In genomic region chr10:67051466-67051865, GRCm38 (mm10) we compare ENCODE assay signal across 13 mouse cellular contexts. TPM values are rescaled to one million over a fixed set of nuclear protein-coding genes. Genes with fewer than 3 reads are reported as not detected.
A peak's percentile ranks its signal among the peaks of the same experiment; 100 is the strongest.
DNase-seq lines count a peak whose midpoint lies in the region; ATAC-seq and TF ChIP-seq lines count a peak whose summit lies in the region.
"Had no signal": no experiment of that assay in that cellular context is flagged by ENCODE, and none has a peak within 500 bp of the region (broad histone marks: within the 10 kb centered on the region; RNA-seq: fewer than 3 reads in every experiment).

No protein-coding gene starts in this region.

- H3K9me3 ChIP-seq in heart, postnatal 0 days (replicated peaks; ENCODE audit: control insufficient read depth, low read length), result no peaks in the 10 kb centered on the region
- no peaks in the 10 kb centered on the region for H3K9me3 ChIP-seq in liver, postnatal 0 days (ENCODE audit: low read length)
- H3K9me3 ChIP-seq in embryonic facial prominence, embryonic 11.5 days (replicated peaks; ENCODE audit: control insufficient read depth, low read length), result no peaks in the 10 kb centered on the region
- H3K9me3 ChIP-seq: liver, embryonic 13.5 days had no signal

- no peak overlapping the region for H3K4me2 ChIP-seq in heart, postnatal 0 days (ENCODE audit: low read depth, low read length)
- no peak overlapping the region for H3K4me2 ChIP-seq in liver, postnatal 0 days (ENCODE audit: low read depth, low read length)
- H3K4me2 ChIP-seq in embryonic facial prominence, embryonic 11.5 days (ENCODE audit: low read depth, low read length), result no peak overlapping the region
- H3K4me2 ChIP-seq: liver, embryonic 13.5 days had no signal

- no peaks in the 10 kb centered on the region for H3K27me3 ChIP-seq in heart, postnatal 0 days (ENCODE audit: control insufficient read depth, insufficient read depth, low read length)
- H3K27me3 ChIP-seq in liver, adult 2 months (ENCODE audit: control insufficient read depth, insufficient read depth, low read length), result no peaks in the 10 kb centered on the region
- no peaks in the 10 kb centered on the region for H3K27me3 ChIP-seq in liver, postnatal 0 days (ENCODE audit: insufficient read depth, low read length)
- no peaks in the 10 kb centered on the region for H3K27me3 ChIP-seq in embryonic facial prominence, embryonic 11.5 days (ENCODE audit: control insufficient read depth, insufficient read depth, low read length)
- H3K27me3 ChIP-seq: liver, embryonic 13.5 days had no signal

- H3K9ac ChIP-seq in heart, postnatal 0 days (replicated peaks; ENCODE audit: low read depth, low read length), result no peak overlapping the region
- no peak overlapping the region for H3K9ac ChIP-seq in liver, adult 2 months (ENCODE audit: low read depth, low read length)
- no peak overlapping the region for H3K9ac ChIP-seq in liver, postnatal 0 days (replicated peaks)
- H3K9ac ChIP-seq in embryonic facial prominence, embryonic 11.5 days (replicated peaks; ENCODE audit: low read length), result no peak overlapping the region
- H3K9ac ChIP-seq: liver, embryonic 13.5 days had no signal

- 67% methylated on average over 5 of the region's 5 CpGs for whole genome bisulfite sequencing in heart, postnatal 0 days
- WGBS in liver, adult 2 months, result 57% methylated on average over 5 of the region's 5 CpGs
- WGBS in liver, postnatal 0 days (ENCODE audit: insufficient replicate concordance), result 73% methylated on average over 5 of the region's 5 CpGs
- 38% methylated on average over 5 of the region's 5 CpGs for whole genome bisulfite sequencing in embryonic facial prominence, embryonic 11.5 days

- H3K4me1 ChIP-seq in heart, postnatal 0 days (ENCODE audit: control insufficient read depth, insufficient read depth), result peaks cover 43% of the 10 kb centered on the region
- H3K4me1 ChIP-seq in liver, adult 2 months (ENCODE audit: control insufficient read depth, insufficient read depth, low read length), result peaks cover 30% of the 10 kb centered on the region
- peaks cover 46% of the 10 kb centered on the region for H3K4me1 ChIP-seq in liver, postnatal 0 days (ENCODE audit: insufficient read depth)
- peaks cover 3% of the 10 kb centered on the region; the same call in 1 of the 2 replicates for H3K4me1 ChIP-seq in embryonic facial prominence, embryonic 11.5 days (ENCODE audit: control insufficient read depth, insufficient read depth, low read length)

- no peak for DNase-seq in heart, postnatal 0 days (ENCODE audit: low spot score)
- no peak for DNase-seq in heart, adult 8-10 months (ENCODE audit: low spot score)
- peak; percentile 76 for DNase-seq in liver, adult 2 months (ENCODE audit: extremely low read depth, low read depth, low spot score)
- no peak for DNase-seq in liver, postnatal 0 days
- DNase-seq in embryonic facial prominence, embryonic 11.5 days (ENCODE audit: low spot score), result peak; percentile 35
- no peak for DNase-seq in cerebellum, adult 9-10 months
- DNase-seq: cerebellum, adult 8-10 months; embryo, embryonic 11 days; liver, embryonic 13.5 days; lung, postnatal 14 days; thymus, adult 18-20 months had no signal

- peak overlapping the region; percentile 71 for H3K27ac ChIP-seq in heart, postnatal 0 days (ENCODE audit: low read depth)
- peak overlapping the region; percentile 8 for H3K27ac ChIP-seq in liver, adult 2 months (replicated peaks; ENCODE audit: insufficient read depth, low read depth, low read length)
- H3K27ac ChIP-seq in liver, postnatal 0 days (ENCODE audit: low read depth), result no peak overlapping the region; the same call in 1 of the 2 replicates
- H3K27ac ChIP-seq in embryonic facial prominence, embryonic 11.5 days (replicated peaks; ENCODE audit: low read depth, low read length), result no peak overlapping the region
- H3K27ac ChIP-seq: liver, embryonic 13.5 days had no signal

- TF ChIP-seq CTCF in heart, postnatal 0 days (IDR thresholded peaks at IDR 0.05; ENCODE audit: low read depth), result no peak
- no peak for TF ChIP-seq CTCF in liver, adult 2 months (IDR thresholded peaks at IDR 0.05; ENCODE audit: low read depth, low read length)
- TF ChIP-seq CTCF in liver, postnatal 0 days (IDR thresholded peaks at IDR 0.05; ENCODE audit: low read depth), result no peak

- peaks cover 22% of the 10 kb centered on the region for H3K79me2 ChIP-seq in liver, adult 2 months (ENCODE audit: control insufficient read depth, insufficient read depth, low read length)

- no peaks in the 10 kb centered on the region for H3K36me3 ChIP-seq in heart, postnatal 0 days (replicated peaks; ENCODE audit: control insufficient read depth, insufficient read depth, low read length)
- H3K36me3 ChIP-seq in liver, adult 2 months (ENCODE audit: control insufficient read depth, insufficient read depth, low read length), result no peaks in the 10 kb centered on the region
- H3K36me3 ChIP-seq in liver, postnatal 0 days (replicated peaks; ENCODE audit: insufficient read depth, low read length), result no peaks in the 10 kb centered on the region
- H3K36me3 ChIP-seq in embryonic facial prominence, embryonic 11.5 days (replicated peaks; ENCODE audit: control insufficient read depth, insufficient read depth, low read depth, low read length), result no peaks in the 10 kb centered on the region
- H3K36me3 ChIP-seq: liver, embryonic 13.5 days had no signal

- TF ChIP-seq EP300 in heart, postnatal 0 days (IDR thresholded peaks at IDR 0.05; ENCODE audit: low read depth), result no peak
- TF ChIP-seq EP300 in liver, postnatal 0 days (IDR thresholded peaks at IDR 0.05; ENCODE audit: low read depth), result no peak

- no peak overlapping the region for H3K4me3 ChIP-seq in heart, postnatal 0 days (ENCODE audit: low read depth, low read length)
- H3K4me3 ChIP-seq in liver, adult 2 months (ENCODE audit: insufficient read depth, low read depth, low read length), result no peak overlapping the region
- H3K4me3 ChIP-seq in liver, postnatal 0 days (ENCODE audit: low read depth, low read length), result no peak overlapping the region
- no peak overlapping the region for H3K4me3 ChIP-seq in embryonic facial prominence, embryonic 11.5 days (ENCODE audit: low read depth, low read length)
- H3K4me3 ChIP-seq: liver, embryonic 13.5 days had no signal

- TF ChIP-seq POLR2A in liver, adult 2 months (IDR thresholded peaks at IDR 0.05; ENCODE audit: extremely low read depth, insufficient read depth, low read length), result no peak

- ATAC-seq in heart, postnatal 0 days (ENCODE audit: insufficient read depth, low read depth), result no peak; the same call in 1 of the 2 replicates
- no peak for ATAC-seq in liver, postnatal 0 days
- ATAC-seq in embryonic facial prominence, embryonic 11.5 days (replicated peaks; ENCODE audit: insufficient number of reproducible peaks, low FRiP score, low TSS enrichment, low read depth), result no peak
- no peak for ATAC-seq in erythroid progenitor cell, adult 5-6 weeks (replicated peaks; ENCODE audit: low FRiP score, poor library complexity, severe bottlenecking)
- ATAC-seq: intestine, embryonic 16.5 days had no signal

RNA-seq across cellular contexts. Expression of gene Jmjd1c, which starts 44.5 kb away (rescaled TPM):
- total RNA-seq in heart, postnatal 0 days (2014; rRNA removed; ENCODE audit: low replicate concordance), result 42.4 and 55.3 TPM in 2 replicates
- polyA plus RNA-seq in heart, postnatal 0 days (2015; fragmentation: Nextera tagmentation; extraction: Ambion mirVana), result 28.1 and 29.0 TPM in 2 replicates
- 10 to 100 TPM; 35.9 to 38.7 (median 37.9) TPM for total RNA-seq in heart, adult 8-10 months (2022)
- total RNA-seq in liver, adult 2 months (2014; rRNA removed), result 44.8 and 48.3 TPM in 2 replicates
- polyA plus RNA-seq in liver, adult 2 months (2012; rRNA removed), result 5.7 and 5.8 TPM in 2 replicates
- polyA plus RNA-seq in liver, postnatal 0 days (2015; fragmentation: Nextera tagmentation; extraction: Ambion mirVana), result 15.0 and 15.7 TPM in 2 replicates
- 44.5 and 46.9 TPM in 2 replicates for polyA plus RNA-seq in embryonic facial prominence, embryonic 11.5 days (2014; fragmentation: Nextera tagmentation; extraction: Ambion mirVana)
- total RNA-seq in erythroid progenitor cell, adult 5-6 weeks (2015; ENCODE audit: low replicate concordance), result 33.5 and 37.1 TPM in 2 replicates
- total RNA-seq in erythroid progenitor cell, adult 5-6 weeks (2017; ENCODE audit: low replicate concordance), result 19.8 and 26.1 TPM in 2 replicates

RNA-seq across cellular contexts. Expression of gene Reep3, which starts 45.3 kb away (rescaled TPM):
- 24.0 and 26.6 TPM in 2 replicates for total RNA-seq in heart, postnatal 0 days (2014; rRNA removed; ENCODE audit: low replicate concordance)
- polyA plus RNA-seq in heart, postnatal 0 days (2015; fragmentation: Nextera tagmentation; extraction: Ambion mirVana), result 25.6 and 26.8 TPM in 2 replicates
- 10 to 100 TPM; 16.3 to 19.9 (median 17.9) TPM for total RNA-seq in heart, adult 8-10 months (2022)
- total RNA-seq in liver, adult 2 months (2014; rRNA removed), result 36.1 and 38.8 TPM in 2 replicates
- 21.6 and 24.8 TPM in 2 replicates for polyA plus RNA-seq in liver, adult 2 months (2012; rRNA removed)
- 18.5 and 19.6 TPM in 2 replicates for polyA plus RNA-seq in liver, postnatal 0 days (2015; fragmentation: Nextera tagmentation; extraction: Ambion mirVana)
- polyA plus RNA-seq in embryonic facial prominence, embryonic 11.5 days (2014; fragmentation: Nextera tagmentation; extraction: Ambion mirVana), result 27.2 and 29.3 TPM in 2 replicates
- 9.7 and 23.9 TPM in 2 replicates for total RNA-seq in erythroid progenitor cell, adult 5-6 weeks (2015; ENCODE audit: low replicate concordance)
- total RNA-seq in erythroid progenitor cell, adult 5-6 weeks (2017; ENCODE audit: low replicate concordance), result 5.0 and 7.9 TPM in 2 replicates

Comparison
In these comparisons a context has a peak if more than half of its experiments do, and no peak if none do; other contexts are left out.
1. DNase-seq: peak in liver, adult 2 months (single experiment) and embryonic facial prominence, embryonic 11.5 days (single experiment); none in heart, postnatal 0 days (single experiment), heart, adult 8-10 months (single experiment), liver, postnatal 0 days (single experiment) and cerebellum, adult 9-10 months (single experiment).
2. H3K27ac ChIP-seq: peak in heart, postnatal 0 days (single experiment) and liver, adult 2 months (single experiment); none in liver, postnatal 0 days (single experiment) and embryonic facial prominence, embryonic 11.5 days (single experiment).